Mouse (Mus musculus) frontal cortex, postnatal 10 days (tissue): ENCODE measurements around the gene Gm4201.
"Not testable (repeated sequence)": the region's sequence is repeated elsewhere in the genome, so short reads cannot be mapped to it uniquely, and the experiment has no call there.

ENCODE experiments used
- DNase-seq, 2 experiments: peaks; one replicate each; pipeline ENCODE4 v3.0.0; 2022; ENCODE audit warnings: low spot score in 2 of 2, mixed read lengths in 1 of 2

Gene Gm4201

GRCm38 (mm10) chr7:22565243-22565642, at the start of gene Gm4201:
Gm4201 (minus strand) TSS chr7:22565343.
- DNase-seq, result not testable (repeated sequence)

- DNase-seq, result not testable (repeated sequence)
Measured at GRCm38 (mm10) chr7:22588027-22588426, 22.9 kb upstream of the Gm4201 start, which contains the start of gene Gm4565. Gm4565 (minus strand) TSS chr7:22588127.

GRCm38 (mm10) chr7:22534787-22535186, 30.4 kb downstream of the Gm4201 start, which contains the start of gene Gm8677:
Gm8677 (minus strand) TSS chr7:22534887.
- DNase-seq, result not testable (repeated sequence)

GRCm38 (mm10) chr7:22522667-22523066, 42.5 kb downstream of the Gm4201 start, which contains the start of gene Vmn1r152:
Vmn1r152 (plus strand) TSS chr7:22522967.
- DNase-seq, result not testable (repeated sequence)
